Mouse (Mus musculus) c-Kit-negative CD71-positive TER-119-positive erythroid progenitor cells, embryonic 14.5 days (primary cell): ENCODE data around the gene Thop1.
A peak's percentile ranks its signal among the peaks of the same experiment; 100 is the strongest.
"Not testable (repeated sequence)": the region's sequence is repeated elsewhere in the genome, so short reads cannot be mapped to it uniquely, and the experiment has no call there.

Experiments used
- DNase-seq: peaks from one replicate; pipeline ENCODE4 v3.0.0-alpha.2; 2013; ENCODE audit warnings: low read depth, low spot score

Thop1 gene

DNA sequence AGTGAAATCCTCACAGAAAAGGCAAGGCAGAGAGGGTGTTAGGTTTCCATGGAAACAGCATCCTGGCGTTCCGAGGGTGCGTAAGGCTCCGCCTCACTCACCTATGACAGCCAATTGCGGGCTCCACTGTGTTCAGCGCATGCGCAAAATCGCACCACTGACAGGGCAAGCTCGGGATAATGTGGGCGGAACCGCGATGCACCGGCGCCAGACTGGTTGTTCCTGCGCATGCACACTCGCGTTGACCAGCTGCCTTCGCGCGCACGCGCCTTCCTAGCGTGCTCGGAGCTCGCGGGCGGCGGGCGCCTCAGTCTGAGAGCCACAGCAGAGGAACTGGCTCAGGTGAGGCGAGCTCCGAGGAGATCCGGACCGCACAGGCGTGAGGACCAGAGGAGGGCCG, at the start of gene Thop1:
Thop1 (plus strand) TSS at position 200 of the 400 bp plus-strand sequence.
- peak; percentile 96 for DNase-seq

DNA sequence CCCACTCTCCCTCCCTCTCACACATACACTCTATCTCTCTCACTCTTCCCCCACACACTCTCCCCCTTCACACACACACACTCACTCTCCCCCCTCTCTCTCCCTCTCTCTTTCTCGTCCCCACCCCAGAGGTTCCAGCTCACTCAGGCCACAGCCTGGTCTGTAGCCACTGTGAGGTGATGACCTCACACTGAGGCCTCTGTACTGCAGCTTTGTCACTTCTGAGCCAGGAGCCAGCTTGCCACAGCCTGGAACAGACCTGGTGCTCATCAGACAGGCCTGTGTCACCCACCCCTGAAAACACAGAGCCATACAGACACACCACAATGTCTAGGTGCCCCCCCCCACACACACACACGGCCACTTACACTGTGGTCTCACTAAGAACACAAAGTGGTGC, 49.6 kb upstream of the Thop1 start:
- DNase-seq = no peak

- no peak for DNase-seq
Measured at GRCm38 (mm10) chr10:81021547-81022110, 48.2 kb upstream of the Thop1 start.

DNA sequence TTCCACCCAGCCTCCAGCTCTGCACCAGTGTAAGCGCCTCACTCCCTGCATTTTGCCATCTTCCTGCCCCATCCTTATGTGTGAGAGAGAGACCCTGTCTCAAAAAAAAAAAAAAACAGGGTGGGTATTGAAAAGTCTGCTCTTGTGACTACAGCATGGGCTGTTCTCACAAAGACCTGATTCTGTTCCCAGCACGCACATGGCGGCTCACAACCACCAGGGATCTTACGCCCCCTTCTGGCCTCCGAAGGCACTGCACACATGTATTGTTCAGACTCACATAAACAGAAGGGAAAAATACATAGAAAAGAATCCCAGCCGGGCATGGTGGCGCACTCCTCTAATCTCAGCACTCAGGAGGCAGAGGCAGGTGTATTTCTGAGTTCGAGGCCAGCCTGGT, 47.1 kb upstream of the Thop1 start:
- DNase-seq = no peak

- no peak for DNase-seq
Measured at GRCm38 (mm10) chr10:81024346-81024937, 45.4 kb upstream of the Thop1 start.

GRCm38 (mm10) chr10:81025047-81025621, 44.7 kb upstream of the Thop1 start:
- no peak for DNase-seq

DNA sequence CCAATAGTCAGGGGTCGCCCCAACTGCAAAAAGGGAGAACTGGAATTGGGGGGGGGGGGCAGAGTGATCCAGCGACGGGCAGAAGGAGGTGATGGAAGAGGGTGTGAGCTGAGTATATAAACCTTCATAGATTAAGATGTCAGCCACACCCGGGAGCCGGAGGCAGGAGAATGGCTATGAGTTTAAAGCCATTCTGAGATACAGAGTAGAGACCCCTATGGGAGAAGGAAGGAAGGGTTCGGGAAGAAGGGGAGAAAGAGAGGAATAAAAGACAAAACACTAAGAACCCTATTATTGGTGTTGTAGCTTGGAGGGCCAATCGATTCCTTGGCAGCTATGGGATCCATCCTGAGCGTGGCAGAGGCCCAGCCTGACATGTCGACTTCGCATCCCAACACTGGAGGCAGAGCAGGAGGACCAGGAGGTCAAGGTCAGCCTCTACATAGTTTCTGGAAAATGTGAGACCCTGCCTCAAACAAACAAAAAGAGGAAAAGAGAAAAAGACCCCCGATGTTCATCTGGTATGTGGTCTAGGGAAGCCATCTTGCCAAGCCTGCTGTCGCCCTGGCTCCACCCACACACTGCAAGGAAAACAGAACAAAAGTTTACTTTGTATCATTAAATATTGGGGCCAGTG, 44.1 kb upstream of the Thop1 start, which contains the start of gene Diras1:
Diras1 (minus strand) TSS at position 24 of the 637 bp plus-strand sequence.
- no peak for DNase-seq

- no peak for DNase-seq
Measured at GRCm38 (mm10) chr10:81026857-81027256, 43.0 kb upstream of the Thop1 start.

GRCm38 (mm10) chr10:81027331-81027730, 42.5 kb upstream of the Thop1 start:
- DNase-seq = no peak

- no peak for DNase-seq
Measured at GRCm38 (mm10) chr10:81028219-81028618, 41.6 kb upstream of the Thop1 start.

GRCm38 (mm10) chr10:81029031-81029430, 40.8 kb upstream of the Thop1 start:
- no peak for DNase-seq

DNA sequence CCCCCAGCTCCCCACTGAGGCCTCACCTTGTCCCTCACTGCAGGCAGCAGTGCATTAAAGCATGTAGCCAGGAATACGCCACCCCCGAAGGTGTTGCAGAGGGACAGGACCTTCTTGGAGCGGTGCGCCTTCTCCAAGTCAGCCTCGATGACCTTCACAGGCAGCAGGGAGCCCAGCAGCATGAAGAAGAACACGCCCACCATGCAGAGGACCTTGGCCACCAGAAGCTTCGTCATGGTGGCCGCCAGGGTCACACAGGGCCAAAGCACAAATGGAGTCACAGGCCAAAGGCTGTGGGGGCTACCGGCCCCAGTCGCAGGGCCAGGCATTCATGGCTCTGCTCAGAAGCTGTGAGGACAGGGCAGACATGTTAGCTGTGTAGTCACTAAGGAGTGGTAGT, 36.2 kb upstream of the Thop1 start:
- no peak for DNase-seq

DNA sequence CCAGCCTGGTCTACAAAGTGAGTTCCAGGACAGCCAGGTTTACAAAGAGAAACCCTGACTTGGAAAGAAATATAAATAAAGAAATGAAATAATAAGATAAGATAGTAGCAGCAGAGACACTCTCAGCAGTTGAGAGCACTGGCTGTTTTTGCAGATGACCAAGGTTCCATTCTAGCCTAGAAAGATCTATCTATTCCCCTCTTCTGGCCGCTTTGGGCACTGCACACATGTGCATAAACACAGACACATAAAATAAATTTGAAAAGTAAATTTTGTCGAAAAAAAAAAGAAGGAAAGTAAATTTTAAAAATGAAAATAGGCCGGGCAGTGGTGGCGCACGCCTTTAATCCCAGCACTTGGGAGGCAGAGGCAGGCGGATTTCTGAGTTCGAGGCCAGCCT, 33.6 kb upstream of the Thop1 start:
- no peak for DNase-seq

DNA sequence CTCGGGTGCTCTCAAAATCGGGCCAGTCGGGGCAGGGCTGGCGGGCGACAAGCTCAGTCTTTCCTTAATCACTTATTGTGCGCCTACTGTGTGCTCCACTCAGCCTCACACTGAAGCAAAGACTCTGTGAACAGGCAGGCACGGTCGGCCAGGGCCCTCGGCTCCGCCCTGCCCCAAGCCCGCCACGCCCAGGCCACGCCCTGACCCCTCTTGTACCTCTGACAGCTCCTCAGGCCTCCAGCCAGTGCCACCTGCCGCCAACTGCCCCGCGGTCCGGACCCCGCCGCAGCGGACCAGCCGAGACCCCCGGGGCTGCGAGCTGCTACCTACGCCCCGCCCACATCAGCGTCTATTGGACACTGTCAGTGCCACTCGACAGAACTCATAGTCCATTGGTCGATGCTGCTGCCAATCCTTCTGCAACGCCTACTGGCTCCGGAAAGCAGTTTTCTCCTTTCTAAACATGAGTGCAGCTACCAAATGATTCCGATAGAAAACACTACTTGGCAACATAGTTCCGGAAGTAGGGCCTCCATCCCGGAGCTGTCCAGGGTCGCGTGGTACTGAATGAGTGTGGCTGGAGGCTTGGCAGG, 32.8 kb upstream of the Thop1 start, which contains the start of gene Slc39a3:
Slc39a3 (minus strand) TSS at position 439 of the 593 bp plus-strand sequence.
- peak; percentile 96 for DNase-seq

DNA sequence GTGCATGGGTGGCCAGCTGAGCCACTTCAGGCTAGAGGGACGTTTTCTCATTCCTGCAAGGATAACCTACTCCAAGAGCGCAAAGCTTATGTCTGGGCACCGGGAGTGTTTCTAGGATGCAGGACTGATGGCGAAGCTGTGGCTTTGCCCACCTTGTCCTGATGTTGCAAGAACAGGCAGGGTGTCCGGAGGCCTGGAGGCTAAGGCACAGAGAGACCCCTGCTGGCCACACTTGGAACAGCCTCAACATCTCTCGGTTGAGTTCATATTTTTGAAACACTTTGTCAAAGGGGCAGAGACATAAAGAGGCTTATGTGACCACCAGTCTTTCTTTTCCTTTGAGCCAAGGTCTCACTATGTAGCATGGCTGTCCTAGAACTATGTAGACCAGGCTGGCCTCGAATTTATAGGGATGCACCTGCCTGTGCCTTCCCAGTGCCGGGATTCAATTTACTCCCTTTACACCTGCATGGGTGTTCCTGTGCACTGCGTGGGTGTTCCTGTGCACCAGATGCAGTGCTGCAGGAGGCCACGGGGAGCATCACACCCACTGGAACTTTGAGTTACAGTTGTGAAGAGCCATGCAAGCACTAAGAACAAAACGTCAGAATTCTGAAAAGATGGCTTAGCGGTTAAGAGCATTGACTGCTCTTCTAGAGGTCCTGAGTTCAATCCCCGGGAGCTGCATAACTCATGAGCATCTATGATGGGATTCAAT, 28.2 kb upstream of the Thop1 start:
- peak; percentile 42 for DNase-seq

GRCm38 (mm10) chr10:81045246-81045645, 24.6 kb upstream of the Thop1 start:
- not testable (repeated sequence) for DNase-seq

DNA sequence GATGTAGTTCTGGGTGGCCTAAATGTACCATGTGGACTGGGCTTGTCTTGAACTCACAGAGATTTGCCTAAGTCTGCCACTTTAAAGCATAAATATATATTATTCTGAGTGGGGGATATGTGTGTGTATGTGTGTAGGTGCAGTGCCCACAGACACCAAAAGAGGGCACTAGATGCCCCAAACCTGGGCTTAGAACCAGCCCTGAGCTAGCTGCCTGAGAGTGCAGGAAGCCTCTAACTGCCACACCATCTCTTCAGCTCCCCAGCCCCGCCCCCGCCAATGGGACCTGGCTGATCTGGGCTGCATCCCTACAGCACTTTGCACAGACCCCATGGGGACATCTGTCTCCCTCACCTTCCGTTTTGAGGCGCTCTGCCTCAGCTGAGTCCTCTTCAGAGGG, 19.2 kb upstream of the Thop1 start:
- DNase-seq = no peak

DNA sequence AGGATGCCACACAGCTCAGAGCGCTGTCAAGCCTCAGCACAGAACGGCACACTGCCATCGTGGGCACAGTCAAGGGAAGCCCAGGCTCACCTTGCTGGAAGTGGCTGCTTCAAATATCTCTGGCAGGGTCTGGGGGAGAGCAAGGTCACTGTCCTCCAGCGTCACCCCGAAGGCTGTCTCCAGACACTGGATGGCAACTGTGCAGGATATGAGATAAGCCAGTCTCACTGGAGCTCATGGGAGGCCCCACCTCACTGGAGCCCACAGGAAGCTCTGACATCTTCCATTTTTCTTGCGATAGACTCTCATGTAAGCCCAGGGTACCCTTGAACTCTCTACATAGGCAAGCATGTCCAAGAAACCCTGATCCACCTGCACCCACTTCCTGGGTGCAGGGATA, 18.7 kb upstream of the Thop1 start:
- DNase-seq = no peak

DNA sequence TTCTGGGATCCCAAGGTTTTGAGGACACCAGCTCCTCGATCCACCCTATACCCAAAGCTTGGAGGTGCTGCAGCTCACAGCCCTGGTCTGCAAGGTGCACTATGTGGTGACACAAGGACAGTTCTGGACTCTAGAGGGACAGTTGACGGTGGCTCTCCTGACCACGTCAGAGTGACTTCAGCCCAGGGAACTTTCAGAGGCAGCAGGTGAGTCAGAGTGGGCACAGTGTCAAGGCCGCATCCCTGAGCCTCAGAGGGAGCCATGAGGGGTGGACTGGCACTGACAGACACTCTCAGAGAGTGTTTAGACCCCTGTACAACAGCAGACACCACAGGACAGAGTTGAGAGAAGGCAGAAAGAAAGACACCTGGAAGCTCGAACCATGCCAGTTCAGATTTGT, 17.3 kb upstream of the Thop1 start:
- no peak for DNase-seq

DNA sequence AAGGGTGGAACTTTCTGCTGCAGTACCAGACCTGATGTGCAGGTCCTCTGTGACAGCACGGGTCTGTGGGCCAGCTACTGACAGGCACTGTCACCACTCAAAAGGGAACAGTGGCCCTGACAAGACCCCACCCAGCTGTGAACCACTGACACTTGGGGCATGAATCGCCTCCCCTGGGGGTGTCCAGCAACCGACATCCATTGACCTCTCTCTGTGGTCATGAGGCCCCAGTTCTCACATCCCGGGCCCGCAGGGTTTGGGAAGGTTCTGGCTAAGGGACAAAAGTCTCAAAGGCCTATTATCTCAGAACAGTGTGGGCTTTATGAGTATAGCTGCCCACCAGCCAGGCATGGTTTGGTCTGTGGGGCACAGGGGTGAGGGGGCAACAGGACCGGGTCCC, 14.7 kb upstream of the Thop1 start:
- no peak for DNase-seq

- not testable (repeated sequence) for DNase-seq
Measured at GRCm38 (mm10) chr10:81055802-81056340, 14.0 kb upstream of the Thop1 start.
